Mouse (Mus musculus): Measurements from ENCODE around the gene Dirc2. TPM values are rescaled to one million over a fixed set of nuclear protein-coding genes. Genes with fewer than 3 reads are reported as not detected.

Gene Dirc2
- polyA plus RNA-seq, 1 experiment from 2014 or later = 11.4 TPM

DNA sequence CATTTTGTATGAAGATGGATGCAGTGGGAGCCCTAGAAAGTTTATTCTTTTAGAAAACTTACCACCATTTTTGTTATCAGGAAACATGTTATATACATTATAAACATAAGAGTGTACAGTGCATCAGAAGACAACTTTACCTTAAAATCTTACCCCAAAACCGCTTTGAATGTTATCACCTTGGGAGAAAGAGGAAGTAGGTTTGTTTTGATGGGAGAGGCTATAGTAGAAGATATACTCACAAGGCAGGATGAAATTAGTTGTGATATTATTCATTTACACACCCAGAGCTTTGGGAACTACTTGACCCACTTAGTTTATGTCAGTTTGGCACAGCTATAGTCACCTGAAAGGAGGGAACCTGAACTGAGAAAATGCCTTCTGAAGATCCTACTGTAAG is 6.7 kb upstream of the Dirc2 start:
- no peak for DNase-seq (ENCODE audit: low spot score)

DNA sequence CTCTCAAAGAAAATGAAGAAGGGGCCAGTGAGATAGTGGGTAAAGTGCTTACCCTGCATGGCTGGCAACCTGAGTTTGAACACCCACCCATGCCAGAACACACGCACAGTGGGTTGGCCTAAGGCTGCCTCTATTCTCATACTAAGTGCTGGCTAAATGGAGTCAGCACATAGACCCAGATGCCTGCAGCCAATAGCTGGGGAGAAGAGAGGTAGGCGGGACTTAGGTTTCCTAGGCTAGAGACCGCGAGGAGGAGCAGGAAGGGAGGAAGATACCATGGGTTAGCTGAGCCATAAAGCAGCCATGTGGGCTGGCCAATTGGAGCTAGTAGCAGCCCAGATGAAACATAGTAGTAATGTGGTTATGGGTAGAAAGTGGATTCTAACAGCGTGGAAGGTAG is 3.4 kb upstream of the Dirc2 start:
- no peak for DNase-seq (ENCODE audit: low spot score)

DNA sequence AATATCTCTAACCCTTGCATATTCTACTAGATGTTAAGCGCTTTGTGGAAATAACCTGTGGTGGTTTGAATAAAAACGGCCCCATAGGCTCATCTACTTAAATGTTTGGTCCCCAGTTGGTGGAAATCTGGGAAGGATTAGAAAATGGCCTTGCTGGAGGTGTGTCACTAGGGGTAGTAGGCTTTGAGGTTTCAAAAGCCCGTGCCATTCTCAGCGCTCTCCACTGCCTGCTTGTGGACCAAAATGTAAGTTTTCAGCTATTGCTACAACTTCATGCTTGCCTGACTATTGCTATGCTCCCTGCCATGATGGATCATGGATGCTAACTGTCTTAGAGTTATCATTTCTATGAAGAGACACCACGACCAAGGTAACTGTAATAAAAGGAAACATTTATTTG is 2.5 kb upstream of the Dirc2 start:
- DNase-seq (ENCODE audit: low spot score) = no peak

DNA sequence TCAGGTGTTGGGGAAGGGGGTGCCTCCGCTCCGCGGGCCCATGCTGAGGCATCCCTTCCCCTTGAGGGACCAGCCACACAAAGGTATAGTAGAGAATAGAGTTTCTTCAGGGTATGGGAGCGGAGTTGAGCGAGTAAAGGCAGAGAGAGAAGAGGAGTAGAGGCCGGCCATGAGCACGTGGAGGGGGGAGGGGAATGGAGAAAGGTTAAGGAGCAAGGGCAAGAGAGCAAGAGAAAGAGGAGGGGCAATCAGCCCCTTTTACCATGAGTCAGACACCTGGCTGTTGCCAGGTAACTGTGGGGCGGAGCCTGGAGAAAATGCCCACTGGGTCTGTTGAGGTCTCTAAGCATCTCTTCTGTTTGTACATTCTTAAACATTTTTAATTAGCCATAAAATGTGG is 2.0 kb upstream of the Dirc2 start:
- DNase-seq (ENCODE audit: low spot score) = no peak

DNA sequence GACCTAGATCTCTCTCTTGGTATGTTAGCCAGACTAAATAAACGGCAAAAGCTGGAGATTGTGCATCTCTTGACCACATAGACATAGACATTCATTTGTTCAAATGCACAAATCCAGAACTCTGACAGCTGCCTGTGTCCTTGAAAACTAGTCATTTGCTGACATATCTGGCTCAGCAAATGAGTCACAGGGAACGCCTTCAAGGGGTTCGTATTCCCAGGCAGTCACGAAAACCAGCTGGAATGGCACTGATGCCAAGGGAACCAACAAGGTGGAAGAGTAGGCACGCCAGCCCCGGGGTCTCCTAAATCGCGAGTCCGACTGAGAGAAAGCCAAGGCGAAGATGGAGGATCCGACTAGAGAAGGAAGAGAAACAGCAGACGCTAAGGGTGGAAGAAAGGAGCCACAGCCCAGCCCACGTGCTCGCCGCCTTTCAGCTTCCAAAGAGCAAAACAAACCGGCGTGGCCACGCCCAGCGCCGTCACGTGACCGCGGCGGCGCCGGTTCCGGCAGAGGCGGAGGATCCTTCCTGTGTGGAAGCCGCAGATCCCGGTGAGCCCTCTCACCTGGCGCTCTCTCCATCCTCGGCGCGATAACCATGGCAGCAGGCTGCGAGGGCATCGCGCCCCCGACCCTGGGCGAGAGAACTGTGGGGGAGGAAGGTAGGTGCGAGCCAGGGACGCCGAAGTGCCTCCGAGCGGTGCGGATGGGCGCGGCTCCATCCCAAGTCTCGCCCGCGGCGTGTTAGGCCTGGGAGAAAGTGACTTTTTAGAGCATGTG is 912 bp upstream of the Dirc2 start, which contains the start of gene Hspbap1:
Gene Hspbap1, plus strand, starts transcription at position 498 of the 780 bp plus-strand sequence.
- peak; percentile 94 for DNase-seq (ENCODE audit: low spot score)

DNA sequence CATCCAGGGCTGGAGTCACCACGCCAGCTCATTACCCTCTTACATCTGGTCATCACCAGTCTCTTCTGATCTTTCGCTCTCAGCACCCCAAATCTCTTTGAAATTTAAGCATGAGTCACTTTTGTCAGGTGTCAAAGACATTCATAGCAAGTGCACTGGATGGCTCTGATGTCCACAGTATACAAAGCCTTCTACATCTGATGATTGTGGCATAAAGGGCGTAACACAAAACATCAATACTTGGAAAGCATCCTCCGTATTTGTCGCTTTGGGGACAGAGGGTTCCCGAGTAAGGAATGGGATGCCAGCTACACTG is 729 bp downstream of the Dirc2 start:
- no peak for DNase-seq (ENCODE audit: low spot score)

DNA sequence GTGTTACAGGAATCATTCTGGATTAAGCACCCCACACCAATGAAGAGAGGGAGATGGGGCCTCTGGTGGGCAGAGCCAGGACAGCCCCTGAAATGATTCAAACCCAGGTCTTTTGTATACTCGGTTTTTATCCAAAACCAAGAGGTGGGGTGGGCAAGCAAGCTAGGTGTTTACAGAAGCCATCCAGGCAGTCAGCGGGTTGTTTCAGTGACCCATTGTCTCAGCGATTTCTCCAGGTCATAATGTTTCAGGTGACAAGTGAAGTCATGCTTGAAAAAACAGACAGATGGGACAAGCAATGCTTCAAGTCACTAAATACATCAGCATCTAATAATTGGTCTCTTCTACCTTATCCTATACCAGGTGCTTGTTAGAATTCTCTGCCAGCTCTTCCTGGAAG is 2.8 kb downstream of the Dirc2 start:
- no peak for DNase-seq (ENCODE audit: low spot score)

DNA sequence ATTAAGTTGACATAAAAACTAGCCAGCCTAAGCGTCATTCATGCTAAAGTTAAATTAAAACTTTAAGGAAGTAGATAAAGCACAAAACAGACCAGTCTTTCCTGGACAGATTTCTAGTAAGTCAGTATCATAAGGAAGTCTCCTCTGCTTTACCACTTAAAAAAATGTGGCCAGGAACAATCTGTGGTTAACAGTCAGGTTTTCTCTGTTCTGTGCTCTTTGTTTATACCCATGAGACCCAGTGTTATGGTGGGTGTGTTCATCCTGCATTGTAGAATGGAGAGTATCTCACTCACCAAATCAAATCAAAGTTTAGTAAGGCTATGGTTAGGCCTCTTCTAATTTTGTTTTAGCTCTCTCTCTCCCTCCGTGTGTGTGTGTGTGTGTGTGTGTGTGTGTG is 3.7 kb downstream of the Dirc2 start:
- DNase-seq (ENCODE audit: low spot score) = peak; percentile 31

DNA sequence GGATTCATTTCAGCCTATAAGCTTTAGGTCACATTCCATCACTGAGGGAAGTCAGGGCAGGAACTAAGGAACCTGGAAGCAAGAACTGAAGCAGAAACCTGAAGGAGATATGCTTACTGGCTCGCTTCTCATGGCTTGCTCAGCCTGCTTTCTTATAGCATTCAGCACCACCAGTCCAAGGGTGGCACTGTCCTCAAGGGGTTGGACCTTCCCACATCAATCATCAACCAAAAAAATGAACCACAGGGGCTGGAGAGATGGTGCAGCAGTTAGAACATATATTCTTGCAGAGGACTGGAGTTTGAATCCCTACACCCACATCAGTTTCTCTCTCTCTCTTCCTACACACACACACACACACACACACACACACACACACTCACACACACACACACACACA is 4.2 kb downstream of the Dirc2 start:
- DNase-seq (ENCODE audit: low spot score) = no peak

DNA sequence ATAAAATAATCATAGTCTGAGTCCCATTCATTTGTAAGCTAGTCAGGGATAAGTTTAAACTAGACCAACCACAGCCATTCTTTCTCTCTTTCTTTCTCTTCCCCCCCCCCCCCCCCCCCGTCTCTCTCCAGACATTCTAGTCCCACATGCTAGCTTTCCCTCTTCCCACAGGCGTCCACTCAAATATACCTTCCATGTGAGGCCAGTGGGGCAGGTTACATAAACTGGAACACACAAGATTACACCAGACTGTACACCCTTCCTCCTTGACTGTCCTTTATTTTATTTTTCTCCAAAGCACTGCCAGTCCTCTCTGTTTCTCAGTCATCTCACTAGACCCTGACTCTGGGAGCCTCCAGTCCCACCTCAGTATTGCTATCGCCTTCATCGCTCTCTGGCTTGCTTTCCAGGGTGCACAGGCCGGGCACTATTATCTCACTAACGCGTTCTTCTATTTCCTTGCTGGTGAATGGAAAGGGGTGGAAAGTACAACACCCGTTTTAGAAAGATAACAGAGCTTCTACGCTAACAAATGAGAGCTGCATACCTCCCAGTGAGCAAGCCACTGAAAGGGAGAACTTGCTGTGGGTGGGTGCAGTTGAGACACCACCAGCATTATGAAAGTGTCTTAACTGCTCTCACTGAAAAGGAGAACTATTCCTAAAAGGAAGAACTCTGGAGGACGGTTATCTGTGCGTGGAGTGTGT is 5.4 kb downstream of the Dirc2 start:
- DNase-seq (ENCODE audit: low spot score) = no peak

DNA sequence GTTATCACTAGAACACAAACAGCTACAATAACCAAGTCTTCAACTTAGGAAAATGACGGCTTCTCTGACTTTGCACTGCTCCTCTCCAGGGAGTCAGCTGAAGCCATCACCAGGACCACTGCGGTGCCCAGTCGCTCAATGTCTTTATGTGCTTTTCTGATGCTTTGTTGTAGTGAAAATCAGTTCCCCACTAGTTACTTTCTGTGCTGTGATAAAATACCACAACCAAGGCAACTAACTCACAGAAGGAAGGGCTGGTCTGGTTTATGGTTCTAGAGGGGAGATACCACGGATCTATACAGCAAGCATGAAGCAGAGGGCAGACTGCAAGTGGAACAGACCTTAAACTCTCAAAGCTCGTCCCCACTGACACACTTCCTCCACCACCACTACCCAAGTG is 9.8 kb downstream of the Dirc2 start:
- DNase-seq (ENCODE audit: low spot score) = no peak

DNA sequence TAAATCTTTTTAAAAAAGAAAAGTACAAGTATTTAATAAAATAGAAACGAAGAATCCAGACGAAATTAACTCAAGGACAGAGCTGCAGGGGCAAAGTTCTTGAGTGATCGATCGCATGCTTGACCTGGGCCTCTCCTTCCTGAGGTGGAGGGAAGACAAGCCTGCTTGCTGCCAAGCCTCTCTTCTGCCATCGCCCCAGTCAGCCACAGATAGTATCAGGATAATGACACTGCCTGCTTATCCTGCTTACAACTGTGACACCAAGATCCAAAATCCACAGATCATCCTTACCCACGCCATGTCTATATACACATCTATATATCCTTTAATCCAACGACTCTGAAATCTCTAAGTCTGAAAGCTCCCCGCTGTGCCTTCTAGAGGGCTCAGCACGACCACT is 12.5 kb downstream of the Dirc2 start:
- no peak for DNase-seq (ENCODE audit: low spot score)

DNA sequence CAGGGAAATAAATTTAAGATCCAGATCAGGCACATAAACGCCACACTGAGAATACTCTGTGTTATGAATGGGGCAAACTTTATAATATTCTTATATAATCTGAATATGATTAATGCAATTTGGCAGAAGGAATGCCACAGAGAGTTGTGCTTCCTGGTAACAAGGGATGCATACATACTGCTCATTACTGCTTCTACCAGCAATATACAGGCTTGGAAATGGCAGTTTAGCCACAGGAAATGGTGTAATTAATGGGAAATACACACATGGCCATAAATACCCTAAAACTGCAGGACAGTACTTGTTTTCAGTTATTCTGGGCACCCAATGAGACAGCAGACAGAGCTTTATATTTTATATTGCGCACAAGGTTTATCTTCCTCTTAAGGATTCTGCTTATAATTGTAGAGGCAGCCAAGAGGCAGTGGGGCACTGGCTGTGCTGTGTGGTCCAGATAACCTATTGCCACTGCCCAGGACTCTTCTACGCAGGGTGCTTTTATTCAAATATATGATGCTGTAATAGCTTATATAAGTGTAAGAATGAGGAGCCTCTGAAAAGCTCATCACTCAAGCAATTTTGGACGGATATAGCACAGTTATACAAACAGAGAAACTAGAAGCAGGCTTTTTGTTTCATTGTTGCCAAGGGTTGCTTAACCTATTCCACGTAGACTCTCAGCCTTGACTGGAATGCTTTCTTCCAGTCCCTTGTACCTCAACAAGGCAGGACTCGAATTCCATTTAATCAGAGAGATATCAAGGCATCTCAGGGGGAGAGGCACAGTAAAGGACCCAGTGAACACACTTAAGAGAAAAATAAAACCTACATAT is 13.4 kb downstream of the Dirc2 start:
- DNase-seq (ENCODE audit: low spot score) = no peak

DNA sequence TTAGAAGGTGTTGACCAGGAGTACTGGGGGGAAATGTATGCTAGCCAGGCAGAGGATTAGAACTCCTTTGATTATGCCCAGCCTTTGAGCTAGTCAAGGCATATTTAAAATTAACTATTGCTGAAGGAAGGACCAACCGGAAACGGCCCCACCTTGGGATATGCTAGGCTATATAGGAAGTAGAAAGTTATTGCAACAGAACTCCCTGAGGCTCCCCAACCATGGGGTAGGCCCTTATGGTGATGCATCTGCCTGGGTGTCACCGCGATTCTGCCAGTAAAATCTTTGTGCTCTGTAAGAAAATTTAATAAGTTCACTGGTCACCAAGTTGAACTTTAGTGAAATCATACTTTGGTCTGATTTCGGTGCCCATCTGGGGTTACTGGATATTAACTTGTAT is 15.2 kb downstream of the Dirc2 start:
- no peak for DNase-seq (ENCODE audit: low spot score)

DNA sequence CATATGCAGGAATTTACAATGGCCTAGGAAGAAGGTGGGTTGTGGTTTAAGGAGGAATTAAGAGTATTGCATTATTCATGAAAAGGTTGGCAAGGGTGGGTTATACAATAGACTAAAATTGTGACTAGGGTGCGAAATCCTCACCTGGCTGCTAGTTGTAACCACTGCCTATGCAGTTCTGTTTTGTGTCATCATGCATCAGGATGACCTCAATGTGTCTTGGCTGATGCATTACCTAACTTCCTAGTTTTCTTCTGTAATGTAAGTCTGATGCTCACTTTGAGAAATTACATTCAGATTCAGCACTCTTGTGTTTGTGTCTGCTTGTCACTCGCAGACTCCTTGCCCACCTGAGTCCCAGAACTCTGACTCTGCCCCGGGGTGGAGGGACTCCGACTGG is 17.3 kb downstream of the Dirc2 start:
- DNase-seq (ENCODE audit: low spot score) = no peak

DNA sequence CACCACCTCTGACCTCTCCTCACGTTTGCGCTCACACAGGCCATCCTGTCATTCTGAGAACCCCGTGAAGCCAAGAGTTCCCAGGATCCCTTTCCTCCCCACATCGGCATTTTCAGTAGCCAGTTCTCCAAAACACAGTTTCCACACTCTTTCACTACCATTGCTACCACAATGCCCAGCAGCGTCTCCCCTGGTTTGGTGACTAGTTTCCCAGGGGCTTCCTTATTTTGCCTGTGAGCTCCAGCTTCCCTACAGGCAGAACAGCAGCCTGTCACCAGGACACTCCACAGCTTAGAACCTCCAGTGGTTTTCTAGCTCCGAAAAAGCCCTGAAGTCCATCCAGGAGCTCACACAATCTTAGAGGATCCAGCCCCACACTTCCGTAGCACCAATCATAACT is 19.8 kb downstream of the Dirc2 start:
- DNase-seq (ENCODE audit: low spot score) = no peak

DNA sequence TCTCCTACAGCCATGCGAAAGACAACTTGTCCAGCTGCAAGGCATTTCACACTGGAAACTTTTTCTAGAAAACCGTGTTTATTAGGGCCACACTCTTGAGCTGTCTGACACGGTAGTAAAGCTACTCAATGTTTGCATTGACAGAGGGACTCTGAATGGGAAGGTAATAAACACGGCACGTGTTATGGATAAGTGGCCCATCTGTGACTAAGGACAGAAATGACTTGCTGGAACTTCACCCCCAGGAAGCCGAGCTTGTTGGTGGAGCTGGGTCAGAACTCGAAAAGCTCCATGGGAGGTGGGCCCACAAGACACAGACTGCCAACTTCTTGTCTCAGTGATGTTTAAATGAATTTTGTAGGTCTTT is 20.9 kb downstream of the Dirc2 start:
- DNase-seq (ENCODE audit: low spot score) = no peak

DNA sequence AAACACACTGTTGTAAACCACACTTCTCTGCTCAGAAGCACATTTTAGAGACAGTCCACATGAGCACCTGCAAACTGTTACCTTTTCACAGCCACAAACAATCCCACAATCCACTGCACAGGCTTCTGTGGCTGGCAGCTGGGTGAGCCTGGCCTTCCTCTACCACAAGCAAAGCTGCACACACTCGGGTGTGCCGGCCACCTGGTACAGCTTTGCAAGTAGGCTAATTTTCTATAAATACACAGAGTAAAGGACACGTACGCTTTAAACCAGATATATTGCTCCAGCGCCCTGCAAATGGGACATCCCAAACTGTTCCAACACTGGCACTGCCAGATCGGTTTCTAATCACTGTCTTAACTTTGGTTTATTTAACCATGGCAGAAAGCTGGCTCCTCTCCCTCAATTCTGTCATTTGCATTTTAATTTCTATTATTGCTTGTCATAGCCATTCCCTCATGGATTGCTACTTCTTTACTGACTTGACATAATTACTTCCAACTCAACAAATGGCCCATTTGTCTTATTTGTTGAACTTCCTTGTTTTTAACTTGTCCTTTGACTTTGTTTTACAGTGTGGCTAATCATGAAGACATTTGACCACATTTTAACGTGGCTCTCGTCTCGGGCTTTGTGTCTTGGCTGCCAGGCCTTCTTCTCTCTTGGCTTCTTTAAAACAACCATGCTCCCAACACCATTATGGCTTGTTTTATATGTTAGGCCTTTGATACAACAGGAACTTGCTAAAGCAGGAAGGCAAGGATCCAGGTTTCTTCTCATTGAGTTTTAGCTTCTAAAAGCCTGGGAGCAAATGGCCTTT is 21.5 kb downstream of the Dirc2 start:
- DNase-seq (ENCODE audit: low spot score) = peak; percentile 87

DNA sequence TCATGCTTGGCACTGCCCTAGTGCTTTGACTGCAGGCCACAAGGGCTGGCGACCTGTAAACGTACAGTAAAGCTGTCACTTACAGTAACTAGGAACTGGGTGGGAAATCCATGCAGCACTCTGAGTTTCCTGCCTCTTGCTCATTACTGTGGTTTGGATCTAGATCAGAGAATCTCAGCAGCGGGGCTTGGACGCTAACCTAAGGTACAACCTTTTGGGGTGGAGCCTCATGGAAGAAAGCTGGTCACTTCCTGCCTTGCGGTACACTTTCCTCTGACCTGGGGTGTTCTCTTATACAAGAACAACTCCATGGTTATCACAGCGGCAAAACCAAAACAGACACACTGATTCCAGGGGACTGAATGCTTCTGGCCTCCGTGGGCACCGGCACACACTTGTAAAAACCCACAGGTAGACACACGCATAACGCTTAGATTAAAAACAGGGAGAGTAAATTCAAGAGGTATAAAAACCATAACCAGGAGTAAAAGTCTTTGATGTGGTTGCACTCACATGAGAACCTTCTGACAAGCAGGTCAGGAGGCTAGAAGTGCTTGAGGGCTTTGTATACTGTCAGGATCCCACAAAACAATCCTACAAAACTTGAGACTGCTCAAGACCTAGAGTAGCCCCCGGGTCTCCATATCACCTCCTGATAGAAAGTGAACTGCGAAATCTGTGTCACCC is 26.8 kb downstream of the Dirc2 start:
- DNase-seq (ENCODE audit: low spot score) = peak; percentile 61

DNA sequence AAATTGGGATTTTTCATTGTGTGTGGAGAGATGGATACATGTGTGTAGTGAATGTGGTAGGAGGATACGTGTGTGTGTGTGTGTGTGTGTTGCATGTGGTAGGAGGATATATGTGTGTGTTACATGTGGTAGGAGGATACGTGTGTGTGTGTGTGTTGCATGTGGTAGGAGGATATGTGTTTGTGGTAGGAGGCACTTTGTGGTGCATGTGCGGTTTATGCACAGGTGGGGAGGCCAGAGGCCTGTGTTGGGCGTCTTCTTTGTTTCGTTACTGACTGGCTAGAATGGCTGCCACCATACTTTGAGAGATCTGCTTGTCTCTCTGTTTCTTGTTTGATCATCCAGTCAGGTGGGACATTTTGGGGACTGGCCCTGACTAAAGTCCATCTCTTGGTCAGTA is 27.5 kb downstream of the Dirc2 start:
- peak; percentile 64 for DNase-seq (ENCODE audit: low spot score)

DNA sequence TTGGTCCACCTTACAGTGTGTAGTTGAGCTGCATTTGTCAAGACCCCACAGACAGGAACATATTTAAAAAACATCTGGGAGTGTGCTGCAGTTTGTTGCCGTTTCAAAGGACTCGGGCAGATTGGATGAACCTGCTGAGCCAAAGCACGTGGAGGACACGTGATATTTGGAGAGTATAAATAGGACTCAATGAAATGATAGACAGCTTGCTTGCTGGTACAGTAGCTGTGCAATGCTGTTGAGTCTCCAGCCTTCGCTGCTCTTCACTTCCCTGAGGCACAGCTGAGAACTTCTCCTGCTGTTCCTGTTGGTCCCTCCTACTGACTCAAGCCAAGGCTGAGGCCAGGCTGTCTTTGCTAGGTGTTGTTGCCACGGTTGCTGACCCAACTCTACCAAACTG is 28.2 kb downstream of the Dirc2 start:
- DNase-seq (ENCODE audit: low spot score) = no peak
